Mouse (Mus musculus) limb, embryonic 12.5 days (tissue): ENCODE data around the gene Adamtsl3. TPM values are rescaled to one million over a fixed set of nuclear protein-coding genes. Genes with fewer than 3 reads are reported as not detected.

Experiments
- ATAC-seq: fragments of 200-750 bp; cut with Nextera tagmentation; 2 replicates; pipeline ENCODE4 v1.8.0; 2017; ENCODE audit warnings: low read depth, moderate TSS enrichment; ENCODE audit not compliant: insufficient number of reproducible peaks, insufficient read depth, low FRiP score, low TSS enrichment
- H3K27ac ChIP-seq: fragments of 300-500 bp; sonication (generic); 2 replicates; pipeline ENCODE4 v1.5.1; 2016; ENCODE audit warnings: mild to moderate bottlenecking, moderate library complexity
- H3K27me3 ChIP-seq: fragments of 300-500 bp; sonication (generic); 2 replicates; pipeline ENCODE4 v1.6.1; 2016; ENCODE audit warnings: mild to moderate bottlenecking, moderate library complexity
- H3K36me3 ChIP-seq: fragments of 300-500 bp; sonication (generic); 2 replicates; pipeline ENCODE4 v1.6.1; 2016; ENCODE audit warnings: mild to moderate bottlenecking, moderate library complexity
- H3K4me1 ChIP-seq: fragments of 300-500 bp; sonication (generic); replicated peaks from 2 replicates; pipeline ENCODE4 v1.6.1; 2016
- H3K4me2 ChIP-seq: fragments of 300-500 bp; sonication (generic); 2 replicates; pipeline ENCODE4 v1.6.1; 2016; ENCODE audit warnings: mild to moderate bottlenecking, moderate library complexity
- H3K4me3 ChIP-seq: fragments of 300-500 bp; sonication (generic); replicated peaks from 2 replicates; pipeline ENCODE4 v1.5.1; 2016; ENCODE audit warnings: mild to moderate bottlenecking
- H3K9ac ChIP-seq: fragments of 300-500 bp; sonication (generic); replicated peaks from 2 replicates; pipeline ENCODE4 v1.6.1; 2016; ENCODE audit warnings: mild to moderate bottlenecking, moderate library complexity
- H3K9me3 ChIP-seq: fragments of 300-500 bp; sonication (generic); 2 replicates; pipeline ENCODE4 v1.6.1; 2016; ENCODE audit warnings: mild to moderate bottlenecking, moderate library complexity
- WGBS: fragments of 180-500 bp; shearing (Covaris S2); methylation state at CpG from one replicate; pipeline ENCODE4 v1.1.7; 2016; 5-methylcytosine and 5-hydroxymethylcytosine counted together
- polyA plus RNA-seq: library from polyadenylated mRNA; unstranded; fragments of >200 nt; fragmentation: Nextera tagmentation; extraction: Ambion mirVana; gene quantifications from 2 replicates; pipeline ENCODE4 v1.2.1, GENCODE M21; 2016

Adamtsl3 gene
- polyA plus RNA-seq, 1 experiment from 2014 or later, result 5.5 TPM

DNA sequence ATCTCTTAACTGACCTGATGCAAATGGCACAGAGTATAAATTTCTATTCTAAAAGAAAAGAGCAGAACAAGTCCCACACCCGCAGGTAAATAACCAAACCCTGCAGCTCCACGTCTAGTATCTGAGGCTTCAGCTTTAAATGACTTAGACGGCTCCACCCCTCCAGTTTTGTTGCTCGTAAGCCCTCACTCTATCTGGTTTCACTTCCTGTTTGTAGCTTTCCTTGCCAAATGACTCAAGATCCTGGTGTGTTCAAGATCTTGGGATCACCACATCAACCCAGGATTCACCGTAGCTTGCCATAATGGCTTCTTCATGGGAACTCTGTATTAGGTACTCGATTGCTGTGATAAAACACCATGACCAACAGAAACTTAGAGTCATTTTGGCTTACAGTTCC is 4.6 kb upstream of the Adamtsl3 start:
- Histone ChIP-seq H3K36me3 (no peaks in the 10 kb centered on the region), H3K27me3 (peaks cover 28% of the 10 kb centered on the region), H3K9ac (no peak overlapping the region), H3K9me3 (no peaks in the 10 kb centered on the region), H3K4me1 (peaks cover 13% of the 10 kb centered on the region), H3K4me2 (no peak overlapping the region), H3K4me3 (no peak overlapping the region), H3K27ac (no peak overlapping the region)
- 66% methylated on average over 6 of the region's 6 CpGs for WGBS
- ATAC-seq, result no peak

- no peak overlapping the region for H3K4me3 ChIP-seq
- peaks cover 59% of the 10 kb centered on the region for H3K27me3 ChIP-seq
- no peaks in the 10 kb centered on the region for H3K36me3 ChIP-seq
- H3K9me3 ChIP-seq, result no peaks in the 10 kb centered on the region
- no peak for ATAC-seq
- H3K4me1 ChIP-seq, result peaks cover 22% of the 10 kb centered on the region
- 44% methylated on average over 1 of the region's 1 CpGs for WGBS
- no peak overlapping the region for H3K9ac ChIP-seq
- no peak overlapping the region for H3K4me2 ChIP-seq
- no peak overlapping the region for H3K27ac ChIP-seq
Measured at GRCm38 (mm10) chr7:82334000-82334399, 1.5 kb upstream of the Adamtsl3 start.

DNA sequence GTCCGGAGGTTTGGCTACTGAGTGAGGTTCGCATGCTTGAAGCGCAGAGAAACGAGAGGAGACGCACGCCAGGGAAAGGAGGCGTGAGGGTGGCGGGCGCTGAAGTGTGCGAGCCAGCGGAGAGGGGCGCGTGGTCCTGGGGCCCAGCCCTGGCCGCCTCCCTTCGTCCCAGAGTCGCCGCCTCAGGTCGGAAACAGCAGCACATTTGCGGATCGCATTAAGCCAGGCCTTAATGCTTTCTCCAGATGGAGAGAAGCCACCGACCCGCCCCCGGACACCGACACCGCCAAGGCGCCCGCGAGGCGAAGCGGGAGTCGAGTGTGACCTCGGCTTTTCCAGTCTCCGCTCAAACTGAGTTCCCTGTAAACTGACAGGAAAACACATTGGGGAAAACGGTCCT is 638 bp downstream of the Adamtsl3 start:
- H3K27me3 ChIP-seq, result peaks cover 62% of the 10 kb centered on the region
- ATAC-seq, result peak; percentile 75
- WGBS, result under 1% methylated on average over 34 of the region's 34 CpGs
- no peaks in the 10 kb centered on the region for H3K9me3 ChIP-seq
- H3K4me1 ChIP-seq, result peaks cover 25% of the 10 kb centered on the region
- H3K36me3 ChIP-seq, result no peaks in the 10 kb centered on the region
- peak overlapping the region; percentile 58; the same call in 1 of the 2 replicates for H3K9ac ChIP-seq
- peak overlapping the region; percentile 86 for H3K4me2 ChIP-seq
- peak overlapping the region; percentile 69 for H3K27ac ChIP-seq
- H3K4me3 ChIP-seq, result peak overlapping the region; percentile 57

GRCm38 (mm10) chr7:82338121-82338520 is 2.6 kb downstream of the Adamtsl3 start:
- Histone ChIP-seq H3K9ac (no peak overlapping the region), H3K4me1 (peaks cover 33% of the 10 kb centered on the region), H3K36me3 (no peaks in the 10 kb centered on the region), H3K27me3 (peaks cover 61% of the 10 kb centered on the region), H3K4me2 (no peak overlapping the region), H3K4me3 (no peak overlapping the region), H3K27ac (no peak overlapping the region), H3K9me3 (no peaks in the 10 kb centered on the region)
- WGBS, result 72% methylated on average over 9 of the region's 9 CpGs
- ATAC-seq, result no peak

GRCm38 (mm10) chr7:82338532-82338931 is 3.0 kb downstream of the Adamtsl3 start:
- Histone ChIP-seq H3K4me3 (no peak overlapping the region), H3K4me1 (peaks cover 33% of the 10 kb centered on the region), H3K9me3 (no peaks in the 10 kb centered on the region), H3K36me3 (no peaks in the 10 kb centered on the region), H3K27me3 (peaks cover 57% of the 10 kb centered on the region), H3K9ac (no peak overlapping the region), H3K4me2 (no peak overlapping the region), H3K27ac (no peak overlapping the region)
- ATAC-seq, result no peak
- 75% methylated on average over 4 of the region's 4 CpGs for WGBS

GRCm38 (mm10) chr7:82339214-82339613 is 3.7 kb downstream of the Adamtsl3 start:
- 45% methylated on average over 3 of the region's 3 CpGs for WGBS
- no peak overlapping the region for H3K4me2 ChIP-seq
- H3K9ac ChIP-seq, result no peak overlapping the region
- no peak overlapping the region for H3K4me3 ChIP-seq
- no peaks in the 10 kb centered on the region for H3K9me3 ChIP-seq
- no peak for ATAC-seq
- peaks cover 50% of the 10 kb centered on the region for H3K27me3 ChIP-seq
- no peaks in the 10 kb centered on the region for H3K36me3 ChIP-seq
- H3K27ac ChIP-seq, result no peak overlapping the region
- H3K4me1 ChIP-seq, result peaks cover 33% of the 10 kb centered on the region

DNA sequence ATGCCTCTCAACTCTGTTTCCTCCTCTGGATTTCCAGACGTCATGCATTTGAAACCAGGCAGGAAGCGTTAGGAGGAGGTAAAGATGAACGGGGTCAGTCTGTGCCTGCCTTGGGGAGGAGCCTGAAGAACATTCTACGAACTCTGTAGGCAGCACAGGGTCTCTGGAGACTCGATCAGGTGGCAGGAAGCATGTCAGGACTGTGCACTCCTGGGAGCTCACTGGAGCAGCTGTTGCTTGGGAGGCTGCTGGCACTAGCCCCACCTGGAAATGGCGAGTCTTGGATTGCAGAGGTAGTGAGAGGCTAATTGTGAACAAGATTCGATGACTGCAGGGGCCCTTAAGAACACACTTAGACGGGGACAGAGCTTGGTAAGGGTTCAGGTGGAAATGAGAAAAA is 6.0 kb downstream of the Adamtsl3 start:
- H3K27ac ChIP-seq, result no peak overlapping the region
- no peak overlapping the region for H3K9ac ChIP-seq
- H3K36me3 ChIP-seq, result no peaks in the 10 kb centered on the region
- WGBS, result 25% methylated on average over 8 of the region's 8 CpGs
- H3K4me3 ChIP-seq, result no peak overlapping the region
- peaks cover 18% of the 10 kb centered on the region for H3K4me1 ChIP-seq
- H3K4me2 ChIP-seq, result peak overlapping the region; percentile 19; the same call in 1 of the 2 replicates
- peaks cover 27% of the 10 kb centered on the region for H3K27me3 ChIP-seq
- H3K9me3 ChIP-seq, result no peaks in the 10 kb centered on the region
- no peak for ATAC-seq

- Histone ChIP-seq H3K27me3 (no peaks in the 10 kb centered on the region), H3K4me1 (peaks cover 6% of the 10 kb centered on the region; the same call in 1 of the 2 replicates)
- WGBS, result 76% methylated on average over 2 of the region's 2 CpGs
Measured at GRCm38 (mm10) chr7:82346706-82347105, 11.2 kb downstream of the Adamtsl3 start.

GRCm38 (mm10) chr7:82349796-82350195 is 14.3 kb downstream of the Adamtsl3 start:
- Histone ChIP-seq H3K4me3 (no peak overlapping the region), H3K9me3 (no peaks in the 10 kb centered on the region), H3K27ac (0 out of 2 replicates have a peak overlapping the region, but pooled peaks have one; percentile 25), H3K9ac (no peak overlapping the region), H3K36me3 (no peaks in the 10 kb centered on the region), H3K27me3 (no peaks in the 10 kb centered on the region), H3K4me2 (no peak overlapping the region), H3K4me1 (no peaks in the 10 kb centered on the region; the same call in 1 of the 2 replicates)
- WGBS, result 52% methylated on average over 7 of the region's 7 CpGs
- no peak for ATAC-seq

More at GRCm38 (mm10) chr7:82346706-82347105, 11.2 kb downstream of the Adamtsl3 start:
- ATAC-seq, result no peak
- Histone ChIP-seq H3K4me3 (no peak overlapping the region), H3K9me3 (no peaks in the 10 kb centered on the region), H3K9ac (no peak overlapping the region), H3K27ac (no peak overlapping the region), H3K4me2 (no peak overlapping the region), H3K36me3 (no peaks in the 10 kb centered on the region)

- Histone ChIP-seq H3K27ac (no peak overlapping the region), H3K4me2 (no peak overlapping the region), H3K36me3 (no peaks in the 10 kb centered on the region), H3K9me3 (no peaks in the 10 kb centered on the region), H3K4me1 (no peaks in the 10 kb centered on the region; the same call in 1 of the 2 replicates), H3K27me3 (no peaks in the 10 kb centered on the region), H3K9ac (no peak overlapping the region), H3K4me3 (no peak overlapping the region)
- no peak for ATAC-seq
- 89% methylated on average over 3 of the region's 3 CpGs for WGBS
Measured at GRCm38 (mm10) chr7:82350421-82350820, 14.9 kb downstream of the Adamtsl3 start.

DNA sequence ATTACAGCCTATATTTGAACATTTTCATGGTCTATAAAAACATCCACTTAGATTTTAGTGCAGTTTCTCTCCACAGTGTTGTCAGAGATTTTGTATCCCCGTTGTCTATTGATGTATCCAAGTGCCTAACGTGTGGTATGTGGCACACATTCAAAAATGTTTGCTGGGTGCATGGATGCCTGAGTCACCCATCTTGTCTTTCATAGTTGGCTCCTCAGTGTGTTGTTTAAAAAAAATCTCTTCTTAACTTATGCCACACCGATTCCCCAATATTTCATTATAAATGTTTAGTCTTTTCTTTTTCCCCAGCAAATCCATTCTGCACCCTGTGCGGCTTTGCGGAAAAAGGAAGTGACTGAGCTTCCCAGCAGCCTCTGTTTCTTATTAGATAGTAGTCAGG is 23.7 kb downstream of the Adamtsl3 start:
- Histone ChIP-seq H3K9me3 (no peaks in the 10 kb centered on the region), H3K9ac (no peak overlapping the region), H3K4me3 (no peak overlapping the region), H3K27me3 (no peaks in the 10 kb centered on the region), H3K4me1 (0 out of 2 replicates have a peak, but pooled peaks cover 13% of the 10 kb centered on the region), H3K36me3 (no peaks in the 10 kb centered on the region), H3K27ac (no peak overlapping the region), H3K4me2 (no peak overlapping the region)
- ATAC-seq, result no peak
- WGBS, result 82% methylated on average over 5 of the region's 5 CpGs

GRCm38 (mm10) chr7:82359674-82360073 is 24.2 kb downstream of the Adamtsl3 start:
- Histone ChIP-seq H3K9me3 (no peaks in the 10 kb centered on the region), H3K27ac (no peak overlapping the region), H3K36me3 (no peaks in the 10 kb centered on the region), H3K4me2 (no peak overlapping the region), H3K4me3 (no peak overlapping the region), H3K4me1 (peaks cover 16% of the 10 kb centered on the region; the same call in 1 of the 2 replicates), H3K9ac (no peak overlapping the region), H3K27me3 (no peaks in the 10 kb centered on the region)
- WGBS, result 62% methylated on average over 5 of the region's 5 CpGs
- ATAC-seq, result no peak
